Mouse (Mus musculus) kidney, postnatal 0 days (tissue): ENCODE measurements around the gene Pde6g. TPM values are rescaled to one million over a fixed set of nuclear protein-coding genes. Genes with fewer than 3 reads are reported as not detected.

ENCODE experiments used
- ATAC-seq: fragments of 200-750 bp; cut with Nextera tagmentation; replicated peaks from 2 replicates; pipeline ENCODE4 v1.8.0; 2017; ENCODE audit warnings: low read depth, moderate number of reproducible peaks, moderate TSS enrichment, moderate library complexity; ENCODE audit not compliant: low FRiP score
- DNase-seq: peaks from one replicate; pipeline ENCODE4 v3.0.0-alpha.2; 2016; ENCODE audit warnings: low spot score
- H3K27ac ChIP-seq: fragments of 300-500 bp; sonication (generic); 2 replicates; pipeline ENCODE4 v1.5.1; 2014; ENCODE audit warnings: mild to moderate bottlenecking
- H3K27me3 ChIP-seq: fragments of 300-500 bp; sonication (generic); 2 replicates; pipeline ENCODE4 v1.6.1; 2014; ENCODE audit warnings: low read length, mixed read lengths; ENCODE audit not compliant: insufficient read depth
- H3K36me3 ChIP-seq: fragments of 300-500 bp; sonication (generic); 2 replicates; pipeline ENCODE4 v1.6.1; 2014; ENCODE audit warnings: low read length, mixed read lengths; ENCODE audit not compliant: insufficient read depth
- H3K4me1 ChIP-seq: fragments of 300-500 bp; sonication (generic); replicated peaks from 2 replicates; pipeline ENCODE4 v1.6.1; 2014; ENCODE audit warnings: antibody characterized with exemption, low read length, mixed read lengths; ENCODE audit not compliant: insufficient read depth
- H3K4me2 ChIP-seq: fragments of 300-500 bp; sonication (generic); 2 replicates; pipeline ENCODE4 v1.6.1; 2014; ENCODE audit warnings: mild to moderate bottlenecking, low read length, moderate library complexity, mixed read lengths
- H3K4me3 ChIP-seq: fragments of 300-500 bp; sonication (generic); replicated peaks from 2 replicates; pipeline ENCODE4 v1.5.1; 2014; ENCODE audit warnings: low read depth, low read length
- H3K9ac ChIP-seq: fragments of 300-500 bp; sonication (generic); 2 replicates; pipeline ENCODE4 v1.6.1; 2014; ENCODE audit warnings: low read depth, low read length
- H3K9me3 ChIP-seq: fragments of 300-500 bp; sonication (generic); replicated peaks from 2 replicates; pipeline ENCODE4 v1.6.1; 2016; ENCODE audit warnings: low read length, inconsistent platforms, mixed read lengths
- CTCF ChIP-seq: IDR thresholded peaks from 2 replicates; pipeline ENCODE4 v1.5.1; 2016; ENCODE audit warnings: antibody characterized with exemption, low read depth, mild to moderate bottlenecking, moderate library complexity
- WGBS: fragments of 180-500 bp; shearing (Covaris S2); extraction: QIAGEN DNeasy Blood & Tissue Kit; methylation state at CpG from one replicate; pipeline ENCODE4 v1.1.7; 2014; 5-methylcytosine and 5-hydroxymethylcytosine counted together
- polyA plus RNA-seq: library from polyadenylated mRNA; unstranded; fragments of >200 nt; fragmentation: Nextera tagmentation; extraction: Ambion mirVana; gene quantifications from 2 replicates; pipeline ENCODE4 v1.2.1, GENCODE M21; 2015

The Pde6g gene
- polyA plus RNA-seq, 1 experiment from 2014 or later: 0.17 TPM

- ATAC-seq (no peak), DNase-seq (no peak)
- Histone ChIP-seq H3K36me3 (peaks cover 22% of the 10 kb centered on the region), H3K27me3 (no peaks in the 10 kb centered on the region), H3K4me3 (peak overlapping the region; percentile 72), H3K27ac (0 out of 2 replicates have a peak overlapping the region, but pooled peaks have one; percentile 69), H3K9ac (peak overlapping the region; percentile 81; the same call in 1 of the 2 replicates), H3K9me3 (no peaks in the 10 kb centered on the region), H3K4me2 (peak overlapping the region; percentile 97), H3K4me1 (peaks cover 6% of the 10 kb centered on the region)
- WGBS: 70% methylated on average over 6 of the region's 6 CpGs
- peak; percentile 33; the same call in 1 of the 2 replicates for TF ChIP-seq CTCF
Observed at GRCm38 (mm10) chr11:120458847-120459597, 5.7 kb upstream of the Pde6g start.

GRCm38 (mm10) chr11:120457772-120458751, 4.8 kb upstream of the Pde6g start, which contains the start of the genes Oxld1 and Ccdc137:
Gene Oxld1 (minus strand): TSS chr11:120458068.
Gene Ccdc137 (plus strand): TSS chr11:120458115.
- peak within 1 kb of the TSS; percentile 69 for H3K27ac ChIP-seq

GRCm38 (mm10) chr11:120457370-120457769, 4.1 kb upstream of the Pde6g start:
- ATAC-seq: no peak
- peaks cover 19% of the 10 kb centered on the region for H3K36me3 ChIP-seq

More at GRCm38 (mm10) chr11:120457772-120458751, 4.8 kb upstream of the Pde6g start, which contains the start of the genes Oxld1 and Ccdc137:
- H3K27me3 ChIP-seq: no peaks in the 10 kb centered on the region
- no peak for TF ChIP-seq CTCF
- H3K9me3 ChIP-seq: no peaks in the 10 kb centered on the region
- WGBS: 2% methylated on average over 62 of the region's 62 CpGs
- H3K4me3 ChIP-seq: peak within 1 kb of the TSS; percentile 72
- peak within 1 kb of the TSS; percentile 81 for H3K9ac ChIP-seq
- peak within 1 kb of the TSS; percentile 97 for H3K4me2 ChIP-seq
- peaks cover 19% of the 10 kb centered on the region for H3K36me3 ChIP-seq
- H3K4me1 ChIP-seq: peaks cover 6% of the 10 kb centered on the region
- DNase-seq (peak; percentile 95), ATAC-seq (peak; percentile 78)

GRCm38 (mm10) chr11:120455413-120455812, 2.1 kb upstream of the Pde6g start:
- no peak overlapping the region for H3K9ac ChIP-seq
- WGBS: 93% methylated on average over 7 of the region's 7 CpGs
- H3K4me1 ChIP-seq: peaks cover 6% of the 10 kb centered on the region
- TF ChIP-seq CTCF: no peak
- ATAC-seq (no peak), DNase-seq (no peak)
- H3K4me2 ChIP-seq: no peak overlapping the region
- H3K27me3 ChIP-seq: no peaks in the 10 kb centered on the region
- no peaks in the 10 kb centered on the region for H3K9me3 ChIP-seq
- H3K4me3 ChIP-seq: no peak overlapping the region
- H3K36me3 ChIP-seq: 0 out of 2 replicates have a peak, but pooled peaks cover 6% of the 10 kb centered on the region
- H3K27ac ChIP-seq: no peak overlapping the region

More at GRCm38 (mm10) chr11:120457370-120457769, 4.1 kb upstream of the Pde6g start:
- TF ChIP-seq CTCF: no peak
- peak; percentile 12 for DNase-seq
- H3K4me3 ChIP-seq: peak overlapping the region; percentile 72
- no peaks in the 10 kb centered on the region for H3K9me3 ChIP-seq
- no peaks in the 10 kb centered on the region for H3K27me3 ChIP-seq
- peak overlapping the region; percentile 81 for H3K9ac ChIP-seq
- H3K4me1 ChIP-seq: peaks cover 6% of the 10 kb centered on the region
- peak overlapping the region; percentile 97 for H3K4me2 ChIP-seq
- WGBS: 23% methylated on average over 14 of the region's 14 CpGs
- H3K27ac ChIP-seq: peak overlapping the region; percentile 69

- H3K36me3 ChIP-seq: 0 out of 2 replicates have a peak, but pooled peaks cover 5% of the 10 kb centered on the region
- 90% methylated on average over 4 of the region's 4 CpGs for WGBS
- TF ChIP-seq CTCF: no peak
- no peak overlapping the region for H3K4me3 ChIP-seq
- DNase-seq (no peak), ATAC-seq (no peak)
- peaks cover 6% of the 10 kb centered on the region for H3K4me1 ChIP-seq
- no peak overlapping the region for H3K4me2 ChIP-seq
- no peak overlapping the region for H3K27ac ChIP-seq
- no peaks in the 10 kb centered on the region for H3K27me3 ChIP-seq
- H3K9ac ChIP-seq: no peak overlapping the region
- H3K9me3 ChIP-seq: no peaks in the 10 kb centered on the region
Observed at GRCm38 (mm10) chr11:120454965-120455364, 1.7 kb upstream of the Pde6g start.

- H3K9me3 ChIP-seq: no peaks in the 10 kb centered on the region
- H3K9ac ChIP-seq: no peak overlapping the region
- no peaks in the 10 kb centered on the region; the same call in 1 of the 2 replicates for H3K4me1 ChIP-seq
- 54% methylated on average over 3 of the region's 3 CpGs for WGBS
- no peak overlapping the region for H3K4me3 ChIP-seq
- H3K27me3 ChIP-seq: no peaks in the 10 kb centered on the region
- DNase-seq: no peak
- no peak overlapping the region for H3K4me2 ChIP-seq
- ATAC-seq: no peak
- H3K27ac ChIP-seq: no peak overlapping the region
- no peaks in the 10 kb centered on the region for H3K36me3 ChIP-seq
- TF ChIP-seq CTCF: no peak
Observed at GRCm38 (mm10) chr11:120452246-120452645, 1.1 kb downstream of the Pde6g start.
